Mouse (Mus musculus): ENCODE measurements around the gene Plcb2. TPM values are rescaled to one million over a fixed set of nuclear protein-coding genes. Genes with fewer than 3 reads are reported as not detected.

Plcb2 gene
- total RNA-seq, 2 experiments from 2014 or later, result 3.0 to 3.1 TPM

- DNase-seq (ENCODE audit: low spot score in 2 of 2), result no peak
Measured at GRCm38 (mm10) chr2:118693370-118693966, 34.8 kb downstream of the Plcb2 start.

- no peak for DNase-seq (ENCODE audit: low spot score in 2 of 2)
Measured at GRCm38 (mm10) chr2:118689875-118690274, 38.4 kb downstream of the Plcb2 start.

- no peak for DNase-seq (ENCODE audit: low spot score in 2 of 2)
Measured at GRCm38 (mm10) chr2:118687791-118688190, 40.4 kb downstream of the Plcb2 start.

- no peak for DNase-seq (ENCODE audit: low spot score in 2 of 2)
Measured at GRCm38 (mm10) chr2:118686693-118687092, 41.5 kb downstream of the Plcb2 start.

- no peak for DNase-seq (ENCODE audit: low spot score in 2 of 2)
Measured at GRCm38 (mm10) chr2:118685088-118685487, 43.1 kb downstream of the Plcb2 start.

GRCm38 (mm10) chr2:118682544-118683260 is 45.5 kb downstream of the Plcb2 start:
- DNase-seq (ENCODE audit: low spot score in 2 of 2), result no peak

- DNase-seq (ENCODE audit: low spot score in 2 of 2), result no peak
Measured at GRCm38 (mm10) chr2:118680926-118681325, 47.3 kb downstream of the Plcb2 start.

- DNase-seq (ENCODE audit: low spot score in 2 of 2), result no peak
Measured at GRCm38 (mm10) chr2:118679577-118679976, 48.7 kb downstream of the Plcb2 start.

GRCm38 (mm10) chr2:118677817-118678216 is 50.4 kb downstream of the Plcb2 start:
- no peak for DNase-seq (ENCODE audit: low spot score in 2 of 2)

GRCm38 (mm10) chr2:118676839-118677741 is 51.1 kb downstream of the Plcb2 start:
- peak; percentile 37 to 51 for DNase-seq (ENCODE audit: low spot score in 2 of 2)

GRCm38 (mm10) chr2:118674500-118674899 is 53.7 kb downstream of the Plcb2 start:
- DNase-seq (ENCODE audit: low spot score in 2 of 2), result no peak

GRCm38 (mm10) chr2:118673686-118674465 is 54.4 kb downstream of the Plcb2 start:
- no peak for DNase-seq (ENCODE audit: low spot score in 2 of 2)

- DNase-seq (ENCODE audit: low spot score in 2 of 2), result no peak
Measured at GRCm38 (mm10) chr2:118671728-118672127, 56.5 kb downstream of the Plcb2 start.

- DNase-seq (ENCODE audit: low spot score in 2 of 2), result no peak
Measured at GRCm38 (mm10) chr2:118669785-118670184, 58.5 kb downstream of the Plcb2 start.

- no peak for DNase-seq (ENCODE audit: low spot score in 2 of 2)
Measured at GRCm38 (mm10) chr2:118669245-118669644, 59.0 kb downstream of the Plcb2 start.

- no peak for DNase-seq (ENCODE audit: low spot score in 2 of 2)
Measured at GRCm38 (mm10) chr2:118667181-118667580, 61.1 kb downstream of the Plcb2 start.

GRCm38 (mm10) chr2:118665616-118666015 is 62.6 kb downstream of the Plcb2 start:
- DNase-seq (ENCODE audit: low spot score in 2 of 2), result no peak

- no peak for DNase-seq (ENCODE audit: low spot score in 2 of 2)
Measured at GRCm38 (mm10) chr2:118664975-118665516, 63.2 kb downstream of the Plcb2 start.

- peak; percentile 27 to 30 for DNase-seq (ENCODE audit: low spot score in 2 of 2)
Measured at GRCm38 (mm10) chr2:118663804-118664766, 64.2 kb downstream of the Plcb2 start.
